Mouse (Mus musculus) spleen, postnatal 14 days (tissue): ENCODE results near the gene Rab6b.

ENCODE experiments used
- DNase-seq, 2 experiments: peaks; one replicate each; pipeline ENCODE4 v3.0.0; 2021 to 2022; ENCODE audit warnings: low spot score in 2 of 2

Rab6b gene

DNA sequence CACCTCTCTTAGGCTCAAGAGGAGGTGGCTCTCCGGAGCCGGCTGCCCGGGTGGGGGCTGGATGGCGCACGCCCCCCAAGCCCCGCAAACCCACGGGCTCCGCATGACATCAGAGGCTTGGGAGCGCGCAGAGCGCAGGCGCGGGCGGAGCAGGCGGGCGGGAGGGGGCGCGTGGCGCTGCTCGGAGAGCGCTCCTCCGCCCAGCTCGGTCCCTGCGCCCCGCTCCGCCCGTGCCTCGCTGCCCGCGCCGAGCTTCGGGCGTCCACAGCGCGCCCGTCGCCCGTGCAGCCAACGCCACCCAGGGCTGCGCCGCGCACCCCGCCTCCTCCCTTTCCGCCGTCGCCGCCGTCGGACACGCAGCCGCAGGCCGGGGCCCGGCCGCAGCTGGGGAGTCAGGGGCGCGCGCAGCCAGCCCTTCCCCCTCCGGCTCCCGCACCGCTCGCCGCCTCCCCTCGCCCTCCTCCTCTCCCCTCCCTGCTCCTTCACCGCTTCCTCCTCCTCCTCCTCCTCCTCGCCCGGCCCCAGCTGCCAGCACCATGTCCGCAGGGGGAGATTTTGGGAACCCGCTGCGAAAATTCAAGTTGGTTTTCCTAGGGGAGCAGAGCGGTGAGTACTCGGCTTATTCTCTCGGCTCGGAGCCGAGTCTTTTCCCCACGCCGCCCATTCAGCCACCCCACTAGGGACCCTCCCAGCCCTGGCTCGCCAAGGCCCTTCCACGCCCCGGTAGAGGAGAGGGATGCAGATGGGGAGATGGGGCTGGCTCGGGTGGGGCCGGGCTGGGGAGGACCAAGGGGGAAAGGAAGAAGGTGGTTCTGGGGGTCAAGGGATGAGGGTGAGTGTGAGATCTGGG, at the start of gene Rab6b:
TSS of gene Rab6b (plus strand) at position 167 of the 850 bp plus-strand sequence.
- no peak for DNase-seq

DNA sequence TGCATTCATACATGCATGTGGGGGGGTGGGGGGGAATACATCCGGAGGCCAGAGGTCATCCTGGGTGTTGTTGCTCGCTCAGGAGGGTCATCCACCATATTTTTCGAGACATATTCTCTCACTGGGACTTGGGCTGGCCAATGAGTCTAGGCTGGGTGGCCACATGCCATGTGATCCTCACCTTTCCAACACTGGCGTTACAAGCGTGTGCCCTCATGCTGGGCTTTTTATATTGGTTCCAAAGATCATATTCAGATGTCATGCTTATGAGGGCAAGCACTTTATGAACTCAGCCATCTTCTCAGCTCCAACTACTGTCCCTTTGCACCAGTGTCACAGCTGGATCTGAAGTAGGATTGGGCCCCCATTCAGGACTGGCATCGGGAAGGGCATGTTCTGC, 48.0 kb upstream of the Rab6b start:
- no peak for DNase-seq

DNA sequence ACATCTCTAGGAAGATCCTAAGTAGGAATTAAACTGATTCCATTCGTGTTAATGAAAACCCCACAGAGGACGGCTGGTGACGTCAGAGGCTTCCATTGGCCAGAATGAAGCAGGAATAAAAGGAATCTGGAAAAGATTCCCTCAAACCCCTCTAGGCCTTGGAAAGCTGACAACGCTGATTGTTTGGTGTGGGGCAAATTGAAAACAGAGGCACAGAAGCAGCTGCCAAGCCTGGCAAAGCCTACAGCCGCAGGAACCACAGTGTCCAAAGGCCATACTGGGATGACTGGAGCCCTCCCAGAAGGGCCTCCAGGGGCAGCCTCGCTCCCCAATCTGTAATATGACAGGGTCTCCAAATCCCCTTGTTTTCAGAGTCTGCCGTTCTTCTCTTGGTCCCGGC, 44.7 kb upstream of the Rab6b start:
- no peak for DNase-seq

DNA sequence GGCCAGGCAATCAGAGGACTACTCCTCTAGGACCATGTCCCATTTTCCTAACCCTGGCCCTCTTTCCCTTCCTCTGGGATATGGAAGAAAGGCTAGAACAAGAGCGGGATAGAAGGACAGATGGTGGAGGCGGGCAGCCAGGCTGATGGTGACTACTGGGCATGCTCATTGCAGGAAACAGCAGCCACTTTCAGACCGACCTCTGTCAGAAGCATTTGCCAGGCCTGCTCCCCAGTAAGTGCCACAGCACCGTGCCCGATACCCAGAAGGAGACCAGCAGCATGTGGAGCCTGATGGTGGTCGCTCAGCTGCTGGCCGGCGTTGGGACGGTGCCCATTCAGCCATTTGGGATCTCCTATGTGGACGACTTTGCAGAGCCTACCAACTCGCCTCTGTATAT, 43.9 kb upstream of the Rab6b start:
- no peak for DNase-seq

DNA sequence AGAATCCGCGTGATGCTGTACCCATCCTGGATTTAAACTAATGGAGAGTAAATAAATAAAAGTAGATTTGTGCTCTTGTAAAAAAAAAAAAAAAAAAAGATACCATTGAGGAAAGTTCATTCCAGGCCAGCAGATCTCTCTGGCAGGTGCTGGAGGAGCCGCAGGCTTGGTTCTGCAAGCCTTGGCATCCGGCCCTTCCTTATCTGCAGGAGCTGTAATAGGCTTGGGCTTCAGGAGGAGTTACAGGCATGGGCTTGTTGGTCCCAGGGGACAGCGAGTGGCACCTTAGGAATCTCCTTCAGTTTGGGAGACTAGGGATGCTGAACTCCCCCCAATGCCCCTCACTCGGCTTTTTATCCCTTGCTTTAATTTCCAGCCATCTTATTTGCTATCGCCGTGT, 42.8 kb upstream of the Rab6b start:
- no peak for DNase-seq

DNA sequence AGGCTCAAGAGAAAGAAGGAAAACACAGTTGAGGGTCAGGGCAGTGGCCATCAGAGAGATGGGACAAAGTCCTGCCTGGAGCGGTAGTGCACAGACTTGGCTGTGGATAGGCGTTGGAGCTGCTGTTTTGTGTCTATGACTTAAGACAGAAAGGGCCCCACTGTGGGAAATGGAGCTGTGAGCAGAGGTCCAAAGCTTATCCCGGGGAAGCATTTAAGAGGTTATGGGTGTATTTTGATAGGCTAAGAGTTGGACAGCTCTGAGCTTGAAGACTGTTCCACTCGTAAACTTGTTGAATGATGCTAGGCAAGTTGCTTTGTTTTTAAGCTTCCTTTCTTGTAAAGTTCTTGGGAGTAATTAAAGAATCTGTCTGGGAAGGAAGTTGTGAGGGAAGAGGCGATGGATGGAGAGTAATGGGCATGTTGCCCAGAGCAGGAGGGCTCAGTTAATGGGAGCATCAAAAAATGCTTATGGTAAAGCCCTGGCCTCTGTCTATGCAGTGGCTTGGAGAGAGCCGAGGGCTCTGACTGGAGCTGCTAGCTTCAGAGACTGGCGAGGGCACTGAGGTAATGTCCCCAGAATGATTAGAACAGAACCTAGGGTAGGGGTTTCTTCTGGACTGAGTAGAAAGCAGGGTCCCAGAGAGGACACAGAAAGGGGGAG, 39.9 kb upstream of the Rab6b start:
- no peak for DNase-seq

DNA sequence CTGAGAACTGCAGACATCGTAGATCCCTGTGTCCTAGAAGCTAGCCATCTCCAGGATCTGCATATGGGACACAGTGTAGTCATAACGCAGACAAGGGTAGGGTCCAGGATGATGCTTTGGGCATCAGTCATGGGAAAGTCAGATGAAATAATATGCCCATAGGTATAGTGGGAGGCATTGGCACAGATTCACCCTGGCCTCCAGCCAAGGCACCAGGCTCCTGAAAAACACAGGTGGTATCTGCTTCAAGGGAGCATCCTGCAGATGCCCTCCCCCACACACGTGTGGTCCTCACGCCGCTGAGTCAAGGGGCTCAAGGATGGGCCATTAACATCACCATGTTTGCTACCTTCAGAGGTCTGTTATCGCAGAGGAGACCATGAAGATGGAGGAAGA, 39.4 kb upstream of the Rab6b start:
- no peak for DNase-seq

DNA sequence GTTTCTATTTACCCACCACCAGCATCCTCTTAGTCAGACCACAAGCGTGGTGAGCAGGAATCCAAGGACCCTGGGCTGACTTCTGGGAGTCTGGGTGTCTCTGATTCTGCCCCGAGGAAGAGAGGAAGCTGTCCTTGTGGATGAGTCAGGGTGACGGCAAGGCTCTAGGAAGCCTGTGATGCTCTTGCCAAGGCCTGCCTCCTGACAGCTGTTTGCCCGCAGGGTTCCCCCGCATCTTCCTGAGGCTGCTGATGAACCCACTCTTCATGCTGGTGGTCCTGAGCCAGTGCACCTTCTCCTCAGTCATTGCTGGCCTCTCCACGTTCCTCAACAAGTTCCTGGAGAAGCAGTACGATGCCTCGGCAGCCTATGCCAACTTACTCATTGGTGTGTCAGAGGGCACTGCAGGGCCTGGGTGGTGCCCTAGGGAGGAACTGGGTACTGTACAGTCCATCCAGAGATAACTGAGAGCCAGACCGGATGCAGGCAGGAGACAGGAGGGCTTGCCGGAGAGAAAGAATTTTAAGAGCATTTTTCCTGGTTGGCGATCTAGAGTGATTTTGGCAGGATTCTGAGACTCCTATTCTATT, 38.6 kb upstream of the Rab6b start:
- DNase-seq = no peak

DNA sequence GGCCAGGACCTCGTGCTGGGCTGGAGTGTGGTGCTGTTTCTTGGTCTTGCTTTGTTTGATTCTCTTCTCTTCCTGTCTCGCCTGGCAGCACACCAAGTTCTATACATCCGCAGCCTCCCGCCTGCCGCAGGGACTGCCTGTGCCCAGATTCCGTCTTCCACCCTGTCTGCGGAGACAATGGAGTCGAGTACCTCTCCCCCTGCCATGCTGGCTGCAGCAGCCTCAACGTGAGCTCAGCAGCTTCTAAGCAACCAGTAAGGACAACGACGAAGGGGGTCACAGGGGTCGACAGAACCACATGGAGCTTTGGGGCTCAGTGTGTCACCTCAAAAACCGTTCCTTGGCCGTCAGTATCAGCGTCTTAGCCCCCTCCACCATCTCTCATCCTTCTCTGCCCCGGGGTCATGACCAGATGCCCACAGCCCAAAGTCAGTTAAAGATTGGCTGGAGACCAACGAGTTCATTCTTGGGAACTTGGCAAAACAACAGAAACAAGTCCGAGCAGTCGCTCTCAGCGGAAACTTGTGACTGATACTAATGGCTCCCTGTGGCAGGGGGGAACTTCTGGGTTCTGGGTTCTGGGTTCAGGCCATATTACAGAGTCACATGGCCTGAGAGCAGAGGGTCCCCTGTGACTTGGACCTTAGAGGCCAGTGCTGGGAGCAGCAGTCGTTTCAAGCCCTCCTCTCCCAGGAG, 34.6 kb upstream of the Rab6b start:
- DNase-seq = no peak

DNA sequence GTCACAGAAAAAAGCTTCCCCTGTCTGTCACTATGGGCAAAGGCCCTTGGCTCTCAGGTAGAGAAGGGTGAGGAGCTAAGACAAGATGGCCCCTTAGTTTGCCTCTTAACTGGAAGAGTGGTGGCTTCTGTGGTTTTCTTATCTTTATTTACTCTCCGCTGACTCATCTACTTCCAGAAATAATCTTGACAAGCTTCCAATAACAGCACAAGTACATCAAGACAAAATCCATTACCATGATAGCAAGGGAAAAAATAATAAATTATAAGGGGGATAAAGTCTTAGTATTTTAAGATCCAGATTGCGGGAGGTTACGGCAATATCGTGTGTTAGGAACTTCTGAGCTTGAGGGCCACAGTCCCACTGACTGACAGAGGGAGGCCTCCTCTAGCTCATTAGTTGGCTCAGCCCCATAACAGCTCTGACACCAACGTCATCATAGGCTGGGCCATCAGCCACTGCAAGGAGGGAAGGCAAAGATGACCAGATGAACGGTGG, 33.3 kb upstream of the Rab6b start:
- DNase-seq = no peak

DNA sequence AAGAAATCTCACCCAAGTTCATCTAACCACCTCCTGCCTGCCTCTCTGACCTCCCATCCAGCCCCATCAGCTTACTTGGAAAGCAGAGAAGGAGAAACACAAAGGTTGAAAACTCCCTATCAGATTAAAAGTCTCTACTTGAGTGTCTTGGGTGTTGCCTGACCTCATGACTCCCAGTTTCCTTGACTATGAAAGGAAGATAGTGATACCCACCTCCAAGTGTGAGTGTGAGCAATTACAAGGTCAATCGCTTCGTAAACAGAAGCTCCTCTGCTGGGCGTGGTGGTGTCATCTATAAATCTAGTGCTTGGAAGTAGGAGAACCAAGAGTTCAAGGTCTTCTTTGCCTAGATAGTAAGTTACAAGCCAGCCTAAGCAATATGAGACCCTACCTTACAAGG, 31.4 kb upstream of the Rab6b start:
- no peak for DNase-seq

DNA sequence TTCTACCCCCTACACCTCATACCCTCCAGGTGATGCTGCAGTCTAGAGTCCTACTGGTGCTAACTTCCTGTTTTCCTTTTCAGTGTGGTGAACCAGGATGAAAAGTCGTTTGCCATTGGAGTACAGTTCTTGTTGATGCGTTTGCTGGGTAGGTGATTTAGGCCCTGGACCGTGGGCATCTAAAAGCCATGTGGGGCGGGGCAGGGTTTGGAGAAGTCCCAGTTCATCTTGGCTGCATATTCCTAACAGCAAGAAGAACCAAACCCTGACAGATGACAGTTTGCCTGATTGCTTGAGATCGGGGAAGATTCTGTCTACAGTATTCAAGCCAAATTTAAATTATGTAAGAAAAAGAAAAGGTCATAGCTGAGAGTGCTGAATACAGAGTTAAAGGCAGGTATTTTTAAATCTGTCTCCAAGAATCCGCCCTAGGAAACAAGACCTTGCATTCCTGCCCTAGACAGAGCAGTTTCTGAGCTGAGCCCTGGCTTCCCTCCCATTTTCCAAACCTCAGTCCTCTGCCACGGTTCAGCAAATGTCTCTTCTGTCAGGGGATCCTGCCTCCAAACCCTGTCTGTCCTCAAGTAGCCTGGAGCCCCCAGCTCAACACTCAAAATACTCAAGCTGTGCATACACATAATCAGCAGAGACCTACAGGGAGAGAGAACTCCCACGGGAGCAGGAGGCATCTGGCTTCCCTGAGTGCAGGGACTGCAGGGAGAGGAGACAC, 29.2 kb upstream of the Rab6b start:
- DNase-seq = no peak

DNA sequence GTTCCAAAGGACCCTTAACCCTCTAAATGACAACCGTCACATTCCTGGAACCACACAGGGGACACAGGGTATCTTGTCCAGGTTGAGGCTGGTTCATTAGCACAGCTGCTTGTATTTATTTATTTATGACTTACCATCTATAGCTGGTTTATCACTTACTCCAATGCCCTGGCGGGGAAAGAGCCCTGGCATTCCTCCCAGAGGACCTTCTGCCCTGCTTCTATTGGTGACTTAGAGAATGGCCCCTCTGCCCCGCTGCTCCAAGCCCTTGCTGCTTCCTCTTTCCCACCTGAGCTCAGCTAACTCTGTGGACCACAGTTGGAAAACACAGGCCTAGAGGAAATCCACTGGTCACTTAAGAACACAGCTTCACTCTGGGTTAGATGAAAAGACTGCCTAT, 28.2 kb upstream of the Rab6b start:
- no peak for DNase-seq

DNA sequence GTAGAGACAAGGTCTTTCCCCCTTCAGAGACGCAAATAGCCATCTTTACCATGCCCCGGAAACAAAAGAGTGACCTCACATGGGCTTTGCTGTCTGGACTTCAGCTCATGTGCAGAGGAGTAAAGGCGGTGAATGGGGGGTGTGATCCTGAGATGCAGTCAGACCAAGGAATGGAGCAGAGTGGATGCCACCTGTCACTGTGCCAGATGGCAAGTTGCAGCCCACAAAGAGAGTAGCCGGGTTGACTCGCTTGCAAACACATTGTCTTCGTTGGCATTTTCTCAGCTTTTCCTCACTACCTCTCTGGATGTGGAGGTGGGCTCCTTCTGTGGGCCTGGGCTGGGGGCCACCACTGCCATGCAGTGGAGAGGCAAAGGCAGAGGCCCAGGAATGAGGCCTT, 24.9 kb upstream of the Rab6b start:
- no peak for DNase-seq

DNA sequence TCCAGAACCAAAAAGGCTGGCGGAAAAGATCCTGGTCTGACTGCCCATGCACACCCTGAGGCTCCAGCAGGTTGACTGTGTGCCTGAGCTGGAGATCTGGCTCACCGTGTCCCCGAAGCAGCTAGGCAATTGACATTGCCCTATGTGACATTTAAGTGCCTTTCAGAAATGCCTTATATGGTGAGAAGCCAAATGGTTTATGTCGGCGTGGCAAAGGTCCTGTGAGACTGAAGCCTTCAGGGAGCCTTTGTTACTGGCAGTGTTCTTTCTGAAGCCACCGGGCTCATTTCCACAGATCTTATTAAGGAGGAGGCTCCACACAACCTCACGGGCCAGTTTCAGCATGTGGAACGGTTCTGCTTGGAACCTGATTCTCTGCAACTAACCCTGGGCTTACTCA, 24.3 kb upstream of the Rab6b start:
- no peak for DNase-seq

DNA sequence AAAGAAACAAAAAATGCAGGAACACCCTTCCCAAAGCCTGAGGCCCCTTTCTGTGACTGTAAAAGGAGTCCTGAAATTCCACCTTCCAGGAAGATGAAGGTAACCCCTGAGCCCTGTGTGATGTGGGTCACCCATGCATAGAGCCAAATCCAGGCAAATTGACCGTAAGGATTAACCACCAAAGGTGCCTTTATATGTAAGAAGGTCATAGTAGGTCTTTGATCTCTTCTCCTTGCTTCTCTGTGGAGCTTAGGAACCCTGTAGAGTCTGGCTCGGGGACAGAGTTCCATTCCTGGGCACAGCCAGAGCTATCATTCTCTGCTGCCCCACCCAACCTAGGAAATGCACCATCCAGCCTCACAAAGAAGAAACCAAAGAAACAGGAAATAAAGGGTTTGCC, 22.9 kb upstream of the Rab6b start:
- no peak for DNase-seq

DNA sequence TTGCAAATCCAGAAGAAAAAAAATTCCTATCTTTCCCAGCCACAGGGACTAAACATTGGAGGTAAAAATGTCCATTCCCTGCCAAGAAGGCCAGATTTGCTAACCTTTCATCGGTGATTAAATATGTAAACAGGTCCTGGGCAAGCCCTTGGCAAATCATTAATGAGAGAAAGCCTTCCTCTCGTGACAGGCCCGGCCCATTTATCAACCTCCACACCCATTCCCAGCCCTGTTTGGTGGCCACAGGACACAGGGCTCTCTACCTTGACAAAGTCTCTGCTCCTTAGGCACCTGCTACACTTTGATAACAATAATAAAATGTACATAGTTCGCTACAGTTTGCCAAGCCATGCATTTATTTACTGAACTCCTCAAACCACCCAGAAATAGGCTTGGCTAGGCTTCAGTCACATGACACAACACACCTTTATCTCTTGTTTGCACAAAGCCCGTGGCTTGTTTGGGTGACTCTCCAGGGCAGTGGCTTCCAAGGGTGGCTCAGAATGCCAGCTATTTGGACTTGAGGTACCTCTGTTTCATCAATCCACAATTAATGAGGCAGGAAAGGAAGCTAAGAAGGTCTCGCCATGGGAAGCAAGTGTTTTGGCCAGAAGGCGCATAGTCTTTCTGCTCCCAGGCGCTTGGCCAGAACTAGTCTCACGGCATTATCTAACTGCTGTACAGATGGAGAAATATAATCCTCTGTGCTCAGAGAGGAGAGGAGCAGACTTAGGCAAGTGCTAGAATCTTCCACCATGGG, 21.3 kb upstream of the Rab6b start:
- DNase-seq = no peak

DNA sequence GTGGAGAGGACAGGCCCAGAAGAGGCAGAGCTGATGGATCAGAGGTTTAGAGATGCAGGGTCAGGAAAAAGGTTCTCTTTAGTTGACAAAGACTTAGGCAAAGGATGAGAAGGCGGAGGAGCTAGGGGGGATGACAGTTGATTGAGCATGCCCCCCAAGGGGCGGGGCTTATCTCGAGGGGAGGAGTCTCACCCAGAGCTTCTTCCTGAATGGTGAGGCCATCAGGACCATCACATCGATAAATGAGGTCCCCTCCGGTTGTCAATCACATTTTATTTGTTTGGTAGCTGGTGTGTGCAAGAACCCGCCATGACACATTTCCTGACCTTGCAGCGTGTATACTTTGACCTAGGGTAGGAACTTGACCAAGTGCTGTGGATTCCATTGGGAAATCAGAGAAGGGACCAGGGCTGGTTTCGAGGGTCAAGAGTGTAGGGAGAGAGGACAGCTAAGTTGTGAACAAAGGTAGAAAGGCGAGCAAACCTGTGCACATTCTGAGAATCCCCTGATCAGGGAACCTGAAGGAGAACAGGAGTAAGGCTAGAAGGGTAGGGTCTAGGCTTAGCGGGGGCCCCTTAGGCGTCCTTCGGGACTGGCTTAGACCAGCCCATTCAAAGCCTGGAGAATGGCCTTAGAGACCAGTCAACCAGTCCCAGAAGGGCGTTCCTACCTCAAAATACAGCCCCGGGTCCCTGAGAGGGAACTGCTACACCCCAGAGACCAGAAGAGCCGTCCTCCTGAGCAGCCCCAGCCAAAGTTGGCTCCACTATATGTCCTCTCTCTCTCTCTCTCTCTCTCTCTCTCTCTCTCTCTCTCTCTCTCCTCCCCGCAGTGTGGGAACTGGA, 20.3 kb upstream of the Rab6b start:
- no peak for DNase-seq

DNA sequence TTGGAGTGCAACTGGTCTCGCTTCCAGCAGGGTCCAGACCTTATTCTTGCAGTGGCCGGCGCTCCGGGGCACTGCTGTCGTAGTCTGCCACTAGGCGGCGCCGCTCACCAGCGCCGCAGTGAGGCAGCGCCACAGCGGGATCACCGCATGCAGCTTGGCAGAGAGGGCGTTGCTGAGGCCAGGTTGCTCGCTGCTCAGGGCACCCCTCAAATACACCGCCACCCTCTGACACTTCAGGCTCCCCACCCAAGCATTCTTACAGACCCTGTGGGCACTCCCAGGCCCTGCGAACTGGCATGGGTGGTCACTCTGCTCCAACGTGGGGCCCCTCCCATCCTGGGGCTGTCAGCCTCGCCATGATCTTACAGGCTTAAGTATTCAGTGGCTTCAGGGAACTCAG, 19.3 kb upstream of the Rab6b start:
- DNase-seq = peak; percentile 33 to 54

DNA sequence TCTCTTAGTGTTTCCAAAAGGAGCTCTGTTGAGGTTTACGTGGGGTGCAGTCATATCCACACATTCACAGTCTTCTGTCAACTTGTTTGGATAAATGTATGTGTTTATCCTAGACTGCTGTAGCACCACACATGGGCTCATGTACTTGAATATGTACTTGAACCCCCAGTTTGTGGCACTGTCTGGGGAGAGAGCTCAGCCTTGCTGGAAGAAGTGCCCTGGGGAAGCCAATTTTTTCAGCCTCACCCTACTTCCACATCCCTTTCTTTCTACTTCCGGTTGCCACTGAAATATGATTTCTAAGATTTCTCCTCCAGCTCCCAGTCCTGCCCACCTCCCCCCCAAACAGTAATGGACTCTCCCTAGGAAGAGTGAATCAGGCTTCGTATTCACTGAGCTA, 17.9 kb upstream of the Rab6b start:
- no peak for DNase-seq
